Mouse (Mus musculus) retina, postnatal 1 day (tissue): ENCODE measurements around the gene Mup9.
"Not testable (repeated sequence)": the region's sequence is repeated elsewhere in the genome, so short reads cannot be mapped to it uniquely, and the experiment has no call there.

Experiments
- DNase-seq: peaks from one replicate; pipeline ENCODE4 v3.0.0-alpha.2; 2012

Gene Mup9

DNA sequence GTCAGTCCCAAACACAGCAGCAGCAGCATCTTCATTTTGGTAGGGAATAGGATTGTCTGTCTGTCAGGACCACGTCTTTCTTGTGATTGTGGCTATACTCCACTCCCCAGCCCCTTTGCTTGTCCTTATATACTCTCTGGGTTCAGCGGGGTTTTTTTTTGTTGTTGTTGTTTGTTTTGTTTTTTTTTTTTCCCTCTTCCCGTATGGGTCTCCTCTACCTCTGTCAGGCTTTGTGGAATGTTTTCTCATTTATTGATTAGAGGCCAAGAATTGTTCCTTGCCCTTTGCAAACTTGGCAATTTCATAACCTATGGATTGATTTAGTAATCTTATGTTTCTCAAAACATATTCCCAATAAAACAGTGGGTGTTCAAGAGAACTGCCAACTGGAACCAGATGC, at the start of gene Mup9:
Gene Mup9, minus strand, starts transcription at position 101 of the 400 bp plus-strand sequence.
- DNase-seq: not testable (repeated sequence)
